Mouse (Mus musculus) c-Kit-positive CD71-positive TER-119-negative erythroid progenitor cells, embryonic 14.5 days (primary cell): Measurements from ENCODE around the gene Ddx59.

Experiments used
- DNase-seq: peaks from one replicate; pipeline ENCODE4 v3.0.0-alpha.2; 2013; ENCODE audit warnings: low read depth

Ddx59 gene

DNA sequence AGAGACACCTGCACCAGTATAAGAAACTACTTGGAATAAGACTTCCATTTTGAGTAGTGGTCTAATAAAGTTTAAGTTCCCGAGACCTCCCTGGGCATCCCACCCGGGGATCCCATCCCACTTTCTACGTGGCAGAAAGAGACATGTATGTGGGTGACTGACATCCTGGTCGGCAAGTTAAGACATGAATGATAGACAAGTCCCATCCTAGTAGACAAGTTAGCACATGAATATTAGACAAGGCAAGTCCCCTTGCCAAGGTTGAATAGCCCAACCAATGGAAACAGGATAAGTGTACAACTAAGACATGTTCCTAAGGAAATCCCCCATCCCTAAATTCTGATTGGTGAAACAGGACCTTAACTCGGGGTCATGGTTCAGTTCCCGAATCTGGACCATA is 34.5 kb downstream of the Ddx59 start:
- DNase-seq = no peak

- DNase-seq = no peak
Measured at GRCm38 (mm10) chr1:136450206-136450605, 35.1 kb downstream of the Ddx59 start.

- DNase-seq = no peak
Measured at GRCm38 (mm10) chr1:136452421-136452820, 37.4 kb downstream of the Ddx59 start.

DNA sequence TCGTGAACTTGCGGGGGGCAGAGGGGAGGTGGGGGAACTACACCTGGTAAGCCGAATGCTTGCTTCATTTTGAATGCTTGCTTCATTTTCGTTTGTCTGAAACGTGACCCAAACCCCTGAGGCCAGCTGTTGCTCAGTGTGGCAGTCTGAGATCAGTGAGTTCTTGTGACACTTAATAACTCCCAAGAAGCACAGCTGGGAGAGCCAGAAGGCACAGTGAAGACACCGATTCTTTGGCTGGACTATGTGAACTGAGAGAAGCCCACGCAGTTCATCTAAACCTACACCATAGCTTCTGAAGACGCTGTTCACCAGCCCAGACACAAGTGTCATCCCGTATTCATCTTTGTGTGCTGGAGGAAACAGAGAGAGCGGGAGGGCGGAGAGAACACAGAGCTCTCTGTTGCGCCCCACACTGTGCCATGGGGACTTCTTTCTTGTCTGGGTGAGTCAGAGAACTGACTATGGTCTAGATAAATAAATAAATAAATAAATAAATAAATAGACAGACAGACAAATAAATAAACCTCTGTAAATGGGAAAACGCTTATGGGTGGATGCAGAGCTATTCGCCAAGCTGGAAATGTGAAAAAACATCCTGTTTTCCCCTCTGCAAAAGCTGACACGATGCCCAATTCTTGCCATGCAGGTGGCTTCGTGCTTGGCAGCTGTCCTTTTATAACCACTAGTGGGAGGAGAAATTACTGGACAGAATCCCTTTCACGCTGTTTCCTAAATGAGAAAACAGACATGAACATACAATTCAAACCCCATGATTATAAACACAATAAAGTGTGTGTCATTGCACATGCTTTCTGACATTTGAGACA is 40.9 kb downstream of the Ddx59 start:
- DNase-seq = no peak

DNA sequence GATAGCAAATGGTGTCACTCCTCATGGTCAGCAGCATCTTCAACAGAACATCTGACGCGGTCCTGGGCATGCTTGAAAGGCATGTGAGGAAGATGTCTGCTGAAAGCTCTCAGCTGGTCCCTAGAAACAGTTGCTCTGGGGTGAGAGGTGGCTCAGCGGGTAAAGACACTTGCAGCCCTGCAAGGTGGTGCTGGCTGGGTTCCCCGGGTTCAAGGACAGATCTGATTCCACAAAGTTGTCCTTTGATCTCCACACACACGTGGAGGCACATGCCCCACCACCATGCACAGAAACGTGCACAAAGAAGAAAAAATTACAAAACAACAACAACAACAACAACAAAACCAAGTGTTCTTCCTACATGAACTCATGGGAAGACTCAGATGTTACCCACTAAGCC is 41.7 kb downstream of the Ddx59 start:
- no peak for DNase-seq

GRCm38 (mm10) chr1:136457403-136457802 is 42.3 kb downstream of the Ddx59 start:
- DNase-seq = no peak

DNA sequence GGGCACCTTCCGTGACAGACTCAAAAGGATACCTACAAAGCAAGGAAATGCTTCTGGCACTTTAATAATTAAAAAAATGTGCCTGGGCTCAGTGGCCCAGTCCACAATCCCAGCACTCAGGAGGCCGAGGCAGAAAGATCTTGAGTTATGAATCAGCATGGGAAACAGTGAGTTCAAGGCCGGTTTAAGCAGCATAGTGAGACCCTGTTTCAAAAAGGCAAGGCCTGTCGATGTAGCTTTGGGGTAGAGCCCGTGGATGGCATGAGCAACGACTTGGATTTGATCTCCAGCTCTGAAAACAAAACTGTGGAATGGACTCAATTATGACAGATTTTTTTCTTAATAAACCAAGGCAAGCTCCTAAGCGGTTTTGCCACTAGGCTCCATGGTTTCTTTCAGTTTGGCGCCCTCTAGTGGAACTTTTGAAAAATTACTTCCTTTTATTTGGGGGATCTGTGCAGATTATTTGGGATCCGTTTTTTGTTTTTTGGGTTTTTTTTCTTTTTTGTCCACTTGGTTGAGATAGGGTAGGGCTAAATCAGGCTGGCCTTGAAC is 43.7 kb downstream of the Ddx59 start:
- peak; percentile 64 for DNase-seq

GRCm38 (mm10) chr1:136462443-136462842 is 47.4 kb downstream of the Ddx59 start:
- no peak for DNase-seq

DNA sequence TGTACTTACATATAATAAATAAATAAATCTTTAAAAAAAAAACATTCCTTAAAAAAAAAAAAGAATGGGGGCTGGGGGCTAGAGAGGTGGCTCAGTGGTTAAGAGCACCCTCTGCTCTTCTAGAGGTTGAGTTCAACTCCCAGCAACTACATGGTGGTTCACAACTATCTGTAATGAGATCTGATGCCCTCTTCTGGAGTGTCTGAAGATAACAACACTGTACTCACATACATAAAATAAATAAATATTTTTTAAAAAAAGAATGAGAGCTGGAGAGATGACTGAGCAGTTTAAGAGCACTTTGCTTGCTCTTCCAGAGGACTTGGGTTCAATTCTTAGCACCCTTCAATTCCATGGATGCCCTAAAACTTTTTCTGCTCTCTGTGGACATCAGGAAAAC is 50.1 kb downstream of the Ddx59 start:
- DNase-seq = no peak

DNA sequence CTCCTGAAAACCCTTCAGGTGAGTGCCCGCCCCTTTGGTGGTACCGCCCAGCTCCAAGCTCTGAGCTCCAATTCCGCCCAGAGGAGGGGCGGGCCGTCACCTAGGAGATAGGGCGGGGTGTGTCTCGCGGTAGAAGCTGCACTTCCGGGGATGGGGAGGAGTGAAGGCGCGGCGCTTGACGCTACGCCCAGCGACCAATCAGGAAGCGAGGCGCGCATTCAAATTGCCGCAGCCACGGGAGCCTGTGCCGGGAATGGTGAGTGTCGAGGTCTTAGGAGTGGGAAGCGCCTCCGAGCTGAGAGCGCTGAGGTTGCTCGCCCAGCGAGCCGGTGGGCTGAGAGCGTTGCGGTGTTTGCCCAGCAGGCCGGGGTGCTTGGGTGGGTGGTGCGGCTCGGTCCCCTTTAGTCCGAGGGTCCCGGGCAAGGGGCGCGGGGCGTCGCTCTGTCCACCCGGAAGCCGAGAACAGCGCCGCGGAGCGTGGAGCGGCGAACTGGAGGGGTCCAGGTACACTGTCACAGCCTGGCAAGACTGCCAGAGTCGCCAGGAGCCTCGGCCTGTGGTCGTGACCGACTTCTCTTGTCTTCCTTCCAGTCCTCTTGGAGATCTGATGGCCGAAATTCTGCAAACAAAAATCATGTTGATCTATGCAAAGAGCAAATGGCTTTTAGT is 51.2 kb downstream of the Ddx59 start, which contains the start of gene Kif14:
Gene Kif14, plus strand, starts transcription at position 201 of the 669 bp plus-strand sequence.
- peak; percentile 98 for DNase-seq

DNA sequence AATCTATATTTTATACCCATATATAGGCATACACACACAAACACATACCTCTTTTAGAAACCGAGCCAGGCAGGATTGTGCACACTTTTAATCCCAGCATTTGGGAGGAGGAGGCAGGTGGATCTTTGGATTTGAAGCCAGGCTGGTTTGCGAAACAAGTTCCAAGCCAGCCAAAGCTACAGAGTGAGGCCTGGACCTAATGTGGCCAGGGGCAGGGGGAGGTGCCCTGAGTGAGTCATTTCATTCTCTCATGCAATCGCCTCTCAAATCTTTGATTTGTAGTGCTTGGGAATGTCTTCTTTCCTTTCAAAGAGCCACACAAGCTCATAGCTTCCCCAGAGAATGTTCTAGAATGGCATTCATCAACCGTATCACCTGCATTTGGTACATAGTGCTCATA is 54.3 kb downstream of the Ddx59 start:
- DNase-seq = no peak

DNA sequence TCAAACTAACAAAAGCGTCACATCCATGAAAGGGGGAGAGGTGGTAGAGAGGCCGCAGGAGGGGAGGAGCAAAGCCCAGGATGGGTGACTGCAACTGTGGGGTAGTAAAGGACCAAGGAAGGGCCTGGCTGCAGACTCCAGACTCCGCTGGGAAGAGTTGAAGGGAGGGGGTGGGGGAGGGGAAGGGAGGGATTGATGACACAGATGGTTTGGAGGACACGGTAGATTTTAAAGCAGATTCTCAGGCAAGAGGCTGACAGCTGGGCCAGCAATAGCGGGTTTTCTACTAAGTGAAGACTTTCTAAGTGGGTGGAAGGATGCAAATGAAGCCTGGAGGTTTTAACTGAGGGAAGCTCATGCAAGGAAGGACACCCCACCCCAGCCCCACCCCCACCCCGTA is 55.4 kb downstream of the Ddx59 start:
- no peak for DNase-seq
